Mouse (Mus musculus): ENCODE measurements around the gene Ccdc167. TPM values are rescaled to one million over a fixed set of nuclear protein-coding genes. Genes with fewer than 3 reads are reported as not detected.

Gene Ccdc167
- polyA plus RNA-seq, 1 experiment from 2014 or later: 12.0 TPM

GRCm38 (mm10) chr17:29696940-29697339 lies 19.9 kb downstream of the Ccdc167 start:
- ATAC-seq: no peak
- Histone ChIP-seq H3K4me1 (replicated peaks) (no peaks in the 10 kb centered on the region), H3K36me3 (peaks cover 83% of the 10 kb centered on the region), H3K4me3 (replicated peaks) (no peak overlapping the region), H3K4me2 (replicated peaks) (no peak overlapping the region), H3K9ac (replicated peaks) (no peak overlapping the region), H3K27me3 (no peaks in the 10 kb centered on the region), H3K9me3 (no peaks in the 10 kb centered on the region), H3K27ac (no peak overlapping the region)
- 97% methylated on average over 8 of the region's 8 CpGs for WGBS

- Histone ChIP-seq H3K4me2 (replicated peaks) (no peak overlapping the region), H3K4me3 (replicated peaks) (no peak overlapping the region), H3K27ac (no peak overlapping the region), H3K9ac (replicated peaks) (no peak overlapping the region), H3K4me1 (replicated peaks) (no peaks in the 10 kb centered on the region), H3K27me3 (no peaks in the 10 kb centered on the region), H3K9me3 (no peaks in the 10 kb centered on the region), H3K36me3 (peaks cover 82% of the 10 kb centered on the region)
- 77% methylated on average over 4 of the region's 4 CpGs for WGBS
- no peak for ATAC-seq
Observed at GRCm38 (mm10) chr17:29694516-29694915, 22.3 kb downstream of the Ccdc167 start.

GRCm38 (mm10) chr17:29693571-29693970 lies 23.3 kb downstream of the Ccdc167 start:
- no peaks in the 10 kb centered on the region for H3K27me3 ChIP-seq
- no peak for ATAC-seq
- H3K4me1 ChIP-seq (replicated peaks): no peaks in the 10 kb centered on the region
- H3K9me3 ChIP-seq: no peaks in the 10 kb centered on the region
- 78% methylated on average over 2 of the region's 2 CpGs for WGBS
- no peak overlapping the region for H3K9ac ChIP-seq (replicated peaks)
- no peak overlapping the region for H3K4me2 ChIP-seq (replicated peaks)
- no peak overlapping the region for H3K4me3 ChIP-seq (replicated peaks)
- no peak overlapping the region for H3K27ac ChIP-seq
- peaks cover 78% of the 10 kb centered on the region for H3K36me3 ChIP-seq

GRCm38 (mm10) chr17:29692827-29693226 lies 24.0 kb downstream of the Ccdc167 start:
- no peaks in the 10 kb centered on the region for H3K4me1 ChIP-seq (replicated peaks)
- no peak overlapping the region for H3K27ac ChIP-seq
- no peak overlapping the region for H3K4me2 ChIP-seq (replicated peaks)
- H3K36me3 ChIP-seq: peaks cover 76% of the 10 kb centered on the region
- no peak overlapping the region for H3K4me3 ChIP-seq (replicated peaks)
- no peaks in the 10 kb centered on the region for H3K9me3 ChIP-seq
- ATAC-seq: no peak
- no peaks in the 10 kb centered on the region for H3K27me3 ChIP-seq
- no peak overlapping the region for H3K9ac ChIP-seq (replicated peaks)
- WGBS: 95% methylated on average over 2 of the region's 2 CpGs

DNA sequence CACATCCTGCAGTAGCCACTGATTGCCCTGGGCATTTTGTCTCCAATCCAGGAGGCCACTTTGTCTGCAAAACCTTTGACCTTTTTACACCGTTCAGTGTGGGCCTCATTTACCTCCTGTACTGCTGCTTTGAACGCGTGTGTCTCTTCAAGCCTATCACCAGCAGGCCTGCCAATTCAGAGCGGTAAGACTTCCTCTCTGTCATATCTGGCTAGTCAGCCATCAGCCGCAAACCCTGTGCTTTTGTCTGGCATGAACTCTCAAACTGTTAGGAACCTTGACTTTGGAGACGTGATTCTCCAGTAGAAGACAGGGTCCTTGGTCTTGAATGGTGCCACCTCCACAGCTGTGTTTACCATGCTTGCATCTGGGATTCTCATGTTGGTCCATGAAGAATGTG lies 26.6 kb downstream of the Ccdc167 start:
- H3K4me2 ChIP-seq (replicated peaks): no peak overlapping the region
- no peaks in the 10 kb centered on the region for H3K27me3 ChIP-seq
- ATAC-seq: no peak
- no peak overlapping the region for H3K4me3 ChIP-seq (replicated peaks)
- no peak overlapping the region for H3K27ac ChIP-seq
- peaks cover 80% of the 10 kb centered on the region for H3K36me3 ChIP-seq
- 91% methylated on average over 6 of the region's 6 CpGs for WGBS
- H3K4me1 ChIP-seq (replicated peaks): no peaks in the 10 kb centered on the region
- H3K9me3 ChIP-seq: no peaks in the 10 kb centered on the region
- no peak overlapping the region for H3K9ac ChIP-seq (replicated peaks)

- H3K9me3 ChIP-seq: no peaks in the 10 kb centered on the region
- H3K9ac ChIP-seq (replicated peaks): no peak overlapping the region
- H3K27ac ChIP-seq: no peak overlapping the region
- H3K4me1 ChIP-seq (replicated peaks): no peaks in the 10 kb centered on the region
- 93% methylated on average over 10 of the region's 10 CpGs for WGBS
- no peaks in the 10 kb centered on the region for H3K27me3 ChIP-seq
- no peak for ATAC-seq
- H3K4me3 ChIP-seq (replicated peaks): no peak overlapping the region
- H3K36me3 ChIP-seq: peaks cover 80% of the 10 kb centered on the region
- H3K4me2 ChIP-seq (replicated peaks): no peak overlapping the region
Observed at GRCm38 (mm10) chr17:29688610-29689009, 28.2 kb downstream of the Ccdc167 start.

GRCm38 (mm10) chr17:29687373-29687772 lies 29.5 kb downstream of the Ccdc167 start:
- no peak overlapping the region for H3K4me3 ChIP-seq (replicated peaks)
- 0 out of 2 replicates have a peak, but pooled peaks cover 3% of the 10 kb centered on the region for H3K4me1 ChIP-seq (replicated peaks)
- H3K9ac ChIP-seq (replicated peaks): no peak overlapping the region
- 78% methylated on average over 6 of the region's 6 CpGs for WGBS
- no peaks in the 10 kb centered on the region for H3K27me3 ChIP-seq
- H3K27ac ChIP-seq: no peak overlapping the region
- no peak overlapping the region for H3K4me2 ChIP-seq (replicated peaks)
- peaks cover 87% of the 10 kb centered on the region for H3K36me3 ChIP-seq
- no peak for ATAC-seq
- no peaks in the 10 kb centered on the region for H3K9me3 ChIP-seq

- ATAC-seq: no peak
- Histone ChIP-seq H3K4me3 (replicated peaks) (no peak overlapping the region), H3K4me2 (replicated peaks) (no peak overlapping the region), H3K4me1 (replicated peaks) (0 out of 2 replicates have a peak, but pooled peaks cover 3% of the 10 kb centered on the region), H3K27ac (no peak overlapping the region), H3K36me3 (peaks cover 92% of the 10 kb centered on the region), H3K9me3 (no peaks in the 10 kb centered on the region), H3K27me3 (no peaks in the 10 kb centered on the region), H3K9ac (replicated peaks) (no peak overlapping the region)
- 94% methylated on average over 5 of the region's 5 CpGs for WGBS
Observed at GRCm38 (mm10) chr17:29686771-29687170, 30.1 kb downstream of the Ccdc167 start.

DNA sequence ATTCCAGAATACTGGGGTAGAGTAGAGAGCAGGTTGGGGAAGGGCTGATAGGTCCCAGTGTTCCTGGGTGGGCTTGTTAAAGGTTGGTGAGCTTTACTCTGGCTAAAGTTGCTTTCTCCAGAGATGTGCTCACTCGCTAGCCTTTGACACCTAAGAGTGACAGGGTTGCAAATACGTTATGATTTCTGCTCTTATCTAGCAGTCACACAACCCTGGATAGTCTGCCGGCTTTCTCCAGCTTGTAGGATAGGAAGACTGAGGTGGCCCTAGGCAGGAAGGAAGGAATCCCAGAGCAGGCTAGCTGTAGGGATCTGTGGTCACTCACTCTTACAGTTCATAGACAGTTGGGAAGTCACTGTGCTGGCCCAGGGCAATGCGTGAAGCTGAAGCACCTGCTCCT lies 32.6 kb downstream of the Ccdc167 start:
- Histone ChIP-seq H3K4me2 (replicated peaks) (no peak overlapping the region), H3K4me1 (replicated peaks) (peaks cover 13% of the 10 kb centered on the region; the same call in 1 of the 2 replicates), H3K36me3 (peaks cover 92% of the 10 kb centered on the region), H3K4me3 (replicated peaks) (no peak overlapping the region), H3K27me3 (no peaks in the 10 kb centered on the region), H3K9ac (replicated peaks) (no peak overlapping the region), H3K27ac (no peak overlapping the region), H3K9me3 (no peaks in the 10 kb centered on the region)
- WGBS: 93% methylated on average over 4 of the region's 4 CpGs
- no peak for ATAC-seq

- 80% methylated on average over 2 of the region's 2 CpGs for WGBS
Observed at GRCm38 (mm10) chr17:29683127-29683526, 33.7 kb downstream of the Ccdc167 start.

DNA sequence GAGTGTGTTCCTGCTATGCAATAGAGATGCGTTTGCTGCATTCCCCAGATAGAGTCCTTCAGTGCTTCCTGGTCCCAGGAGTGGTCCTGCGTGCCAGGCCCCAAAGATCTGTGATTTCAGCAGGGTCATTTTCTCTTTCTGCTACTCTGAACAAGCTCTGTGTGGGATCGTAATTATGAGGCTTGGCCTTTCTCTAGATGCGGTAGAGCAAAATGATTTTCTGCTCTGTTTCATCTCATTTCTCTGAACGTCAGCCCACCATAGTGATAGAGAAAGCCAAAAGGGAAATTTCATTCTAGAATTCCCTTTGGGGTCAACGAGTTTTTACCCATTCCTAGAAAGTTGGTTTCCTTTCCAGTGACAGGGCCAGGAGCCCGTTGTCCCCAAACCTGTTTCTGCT lies 34.6 kb downstream of the Ccdc167 start:
- Histone ChIP-seq H3K9ac (replicated peaks) (no peak overlapping the region), H3K36me3 (peaks cover 97% of the 10 kb centered on the region), H3K27ac (no peak overlapping the region), H3K4me3 (replicated peaks) (no peak overlapping the region), H3K27me3 (no peaks in the 10 kb centered on the region), H3K4me1 (replicated peaks) (peaks cover 17% of the 10 kb centered on the region; the same call in 1 of the 2 replicates), H3K4me2 (replicated peaks) (no peak overlapping the region), H3K9me3 (no peaks in the 10 kb centered on the region)
- WGBS: 75% methylated on average over 7 of the region's 7 CpGs
- ATAC-seq: no peak

More at GRCm38 (mm10) chr17:29683127-29683526, 33.7 kb downstream of the Ccdc167 start:
- peaks cover 95% of the 10 kb centered on the region for H3K36me3 ChIP-seq
- H3K27me3 ChIP-seq: no peaks in the 10 kb centered on the region
- no peak overlapping the region for H3K4me2 ChIP-seq (replicated peaks)
- H3K4me3 ChIP-seq (replicated peaks): no peak overlapping the region
- H3K9ac ChIP-seq (replicated peaks): no peak overlapping the region
- H3K9me3 ChIP-seq: no peaks in the 10 kb centered on the region
- peaks cover 17% of the 10 kb centered on the region; the same call in 1 of the 2 replicates for H3K4me1 ChIP-seq (replicated peaks)
- no peak overlapping the region for H3K27ac ChIP-seq
- no peak for ATAC-seq

DNA sequence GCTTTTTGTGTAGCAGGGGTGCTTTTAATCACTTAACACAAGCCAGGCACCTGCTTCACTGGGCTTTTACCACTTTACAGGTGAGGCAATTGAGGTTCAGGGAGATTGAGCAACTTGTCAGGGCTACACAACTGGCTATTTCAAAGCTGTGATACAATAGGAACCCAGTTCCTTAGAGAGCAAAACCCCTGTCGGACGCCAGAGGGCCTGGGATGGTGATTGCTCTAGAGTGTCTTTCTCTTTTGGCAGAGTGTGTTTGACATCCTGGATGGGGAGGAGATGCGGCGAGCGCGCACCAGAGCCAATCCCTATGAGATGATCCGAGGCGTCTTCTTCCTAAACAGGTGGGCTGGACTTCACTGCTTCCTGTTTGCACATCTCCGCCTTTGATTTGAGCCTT lies 35.2 kb downstream of the Ccdc167 start:
- no peak overlapping the region for H3K4me3 ChIP-seq (replicated peaks)
- no peaks in the 10 kb centered on the region for H3K27me3 ChIP-seq
- peaks cover 98% of the 10 kb centered on the region for H3K36me3 ChIP-seq
- no peaks in the 10 kb centered on the region for H3K9me3 ChIP-seq
- no peak overlapping the region for H3K9ac ChIP-seq (replicated peaks)
- 94% methylated on average over 9 of the region's 9 CpGs for WGBS
- no peak overlapping the region for H3K27ac ChIP-seq
- no peak overlapping the region for H3K4me2 ChIP-seq (replicated peaks)
- no peak for ATAC-seq
- H3K4me1 ChIP-seq (replicated peaks): peaks cover 17% of the 10 kb centered on the region; the same call in 1 of the 2 replicates

DNA sequence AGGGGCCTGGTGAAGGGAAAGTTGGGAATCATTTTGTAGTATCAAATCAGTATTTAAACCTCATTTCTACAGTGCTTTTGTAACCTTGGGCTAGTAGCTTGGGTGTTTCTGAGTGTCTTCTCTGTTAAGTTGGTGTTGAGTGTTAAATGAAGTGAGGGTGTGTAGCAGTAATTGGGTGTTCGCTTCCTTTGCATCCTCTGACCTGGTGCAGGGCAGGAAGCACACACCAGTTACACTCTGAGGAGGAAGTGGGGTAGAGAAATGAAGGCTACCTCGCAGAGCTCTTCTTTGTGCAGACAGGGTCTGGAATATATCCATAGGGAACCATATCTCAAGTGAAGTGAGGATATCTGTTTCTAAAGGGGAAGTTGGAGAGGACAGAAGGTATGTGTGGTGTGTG lies 35.9 kb downstream of the Ccdc167 start:
- Histone ChIP-seq H3K27me3 (no peaks in the 10 kb centered on the region), H3K4me2 (replicated peaks) (no peak overlapping the region), H3K4me3 (replicated peaks) (no peak overlapping the region), H3K27ac (peak overlapping the region; percentile 71; the same call in 1 of the 2 replicates), H3K9me3 (no peaks in the 10 kb centered on the region), H3K9ac (replicated peaks) (no peak overlapping the region), H3K4me1 (replicated peaks) (peaks cover 17% of the 10 kb centered on the region; the same call in 1 of the 2 replicates), H3K36me3 (peaks cover 98% of the 10 kb centered on the region)
- ATAC-seq: no peak
- 96% methylated on average over 2 of the region's 2 CpGs for WGBS

All from midbrain, embryonic 13.5 days (tissue).